Mouse (Mus musculus) embryonic fibroblast, embryonic 13.5 days (primary cell): ENCODE results near the gene Jagn1.

Experiments
- CTCF ChIP-seq: IDR thresholded peaks from 2 replicates; pipeline ENCODE4 v1.5.1; 2011; ENCODE audit warnings: mild to moderate bottlenecking, control low read depth, low read length, moderate library complexity, borderline replicate concordance; ENCODE audit not compliant: insufficient read depth
- POLR2A ChIP-seq: IDR thresholded peaks from 2 replicates; pipeline ENCODE4 v1.6.1; 2011; ENCODE audit warnings: low read depth, mild to moderate bottlenecking, control low read depth, low read length, moderate library complexity

DNA sequence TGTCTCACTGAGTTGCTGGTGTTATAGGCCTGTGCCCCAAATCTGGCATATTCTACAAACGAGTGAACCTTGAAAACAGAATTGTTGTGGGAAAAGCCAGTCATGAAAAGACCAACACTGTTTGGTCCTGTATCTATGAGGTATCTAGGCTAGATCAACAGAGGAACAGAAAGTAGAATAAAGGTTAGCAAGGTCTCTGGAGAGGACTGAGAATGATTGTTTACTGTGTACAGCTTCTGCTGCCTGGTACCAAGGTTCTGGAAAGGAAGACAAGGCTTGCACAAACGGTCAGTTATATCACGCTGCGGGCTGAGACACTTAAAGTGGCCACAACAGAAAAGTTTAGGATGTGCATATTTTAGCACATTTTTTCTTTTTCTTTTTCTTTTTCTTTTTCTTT lies 15.7 kb upstream of the Jagn1 start:
- TF ChIP-seq POLR2A (no peak), CTCF (no peak)
